Mouse (Mus musculus): ENCODE measurements around the gene Slc51a. TPM values are rescaled to one million over a fixed set of nuclear protein-coding genes. Genes with fewer than 3 reads are reported as not detected.

Gene Slc51a
- polyA plus RNA-seq, 1 experiment = not detected

GRCm38 (mm10) chr16:32462950-32463349 is 24.7 kb downstream of the Slc51a start:
- Histone ChIP-seq H3K27ac (ENCODE audit: insufficient read depth, low read depth, low read length) (no peak overlapping the region), H3K4me1 (ENCODE audit: control insufficient read depth, insufficient read depth, low read length) (no peaks in the 10 kb centered on the region), H3K4me3 (ENCODE audit: insufficient read depth, low read depth, low read length) (no peak overlapping the region)
- WGBS = 91% methylated on average over 16 of the region's 16 CpGs
- no peak for TF ChIP-seq POLR2A (IDR thresholded peaks at IDR 0.05; ENCODE audit: insufficient read depth, low read depth, low read length)
- TF ChIP-seq CTCF (IDR thresholded peaks at IDR 0.05; ENCODE audit: insufficient read depth, low read depth, low read length) = no peak

GRCm38 (mm10) chr16:32461713-32462112 is 26.0 kb downstream of the Slc51a start:
- H3K4me1 ChIP-seq (ENCODE audit: control insufficient read depth, insufficient read depth, low read length) = no peaks in the 10 kb centered on the region
- no peak overlapping the region for H3K4me3 ChIP-seq (ENCODE audit: insufficient read depth, low read depth, low read length)
- no peak overlapping the region for H3K27ac ChIP-seq (ENCODE audit: insufficient read depth, low read depth, low read length)
- TF ChIP-seq POLR2A (IDR thresholded peaks at IDR 0.05; ENCODE audit: insufficient read depth, low read depth, low read length) (no peak), CTCF (IDR thresholded peaks at IDR 0.05; ENCODE audit: insufficient read depth, low read depth, low read length) (no peak)
- 95% methylated on average over 5 of the region's 5 CpGs for WGBS

GRCm38 (mm10) chr16:32460518-32460917 is 27.2 kb downstream of the Slc51a start:
- Histone ChIP-seq H3K4me3 (ENCODE audit: insufficient read depth, low read depth, low read length) (no peak overlapping the region), H3K27ac (ENCODE audit: insufficient read depth, low read depth, low read length) (no peak overlapping the region), H3K4me1 (ENCODE audit: control insufficient read depth, insufficient read depth, low read length) (no peaks in the 10 kb centered on the region)
- no peak for TF ChIP-seq POLR2A (IDR thresholded peaks at IDR 0.05; ENCODE audit: insufficient read depth, low read depth, low read length)
- WGBS = 61% methylated on average over 4 of the region's 4 CpGs

- H3K4me3 ChIP-seq (ENCODE audit: insufficient read depth, low read depth, low read length) = no peak overlapping the region
- H3K27ac ChIP-seq (ENCODE audit: insufficient read depth, low read depth, low read length) = no peak overlapping the region
- no peaks in the 10 kb centered on the region for H3K4me1 ChIP-seq (ENCODE audit: control insufficient read depth, insufficient read depth, low read length)
- TF ChIP-seq CTCF (IDR thresholded peaks at IDR 0.05; ENCODE audit: insufficient read depth, low read depth, low read length) = no peak
- TF ChIP-seq POLR2A (IDR thresholded peaks at IDR 0.05; ENCODE audit: insufficient read depth, low read depth, low read length) = no peak
- 66% methylated on average over 10 of the region's 10 CpGs for WGBS
Measured at GRCm38 (mm10) chr16:32457589-32458386, 29.9 kb downstream of the Slc51a start.

GRCm38 (mm10) chr16:32456761-32457160 is 30.9 kb downstream of the Slc51a start:
- no peak for TF ChIP-seq CTCF (IDR thresholded peaks at IDR 0.05; ENCODE audit: insufficient read depth, low read depth, low read length)
- TF ChIP-seq POLR2A (IDR thresholded peaks at IDR 0.05; ENCODE audit: insufficient read depth, low read depth, low read length) = no peak
- 100% methylated on average over 1 of the region's 1 CpGs for WGBS
- Histone ChIP-seq H3K4me3 (ENCODE audit: insufficient read depth, low read depth, low read length) (no peak overlapping the region), H3K27ac (ENCODE audit: insufficient read depth, low read depth, low read length) (no peak overlapping the region), H3K4me1 (ENCODE audit: control insufficient read depth, insufficient read depth, low read length) (no peaks in the 10 kb centered on the region)

GRCm38 (mm10) chr16:32456086-32456485 is 31.6 kb downstream of the Slc51a start:
- Histone ChIP-seq H3K4me3 (ENCODE audit: insufficient read depth, low read depth, low read length) (no peak overlapping the region), H3K4me1 (ENCODE audit: control insufficient read depth, insufficient read depth, low read length) (no peaks in the 10 kb centered on the region), H3K27ac (ENCODE audit: insufficient read depth, low read depth, low read length) (no peak overlapping the region)
- TF ChIP-seq CTCF (IDR thresholded peaks at IDR 0.05; ENCODE audit: insufficient read depth, low read depth, low read length) (no peak), POLR2A (IDR thresholded peaks at IDR 0.05; ENCODE audit: insufficient read depth, low read depth, low read length) (no peak)

GRCm38 (mm10) chr16:32454646-32455045 is 33.0 kb downstream of the Slc51a start:
- 94% methylated on average over 5 of the region's 5 CpGs for WGBS
- no peak for TF ChIP-seq CTCF (IDR thresholded peaks at IDR 0.05; ENCODE audit: insufficient read depth, low read depth, low read length)
- Histone ChIP-seq H3K27ac (ENCODE audit: insufficient read depth, low read depth, low read length) (no peak overlapping the region), H3K4me3 (ENCODE audit: insufficient read depth, low read depth, low read length) (no peak overlapping the region), H3K4me1 (ENCODE audit: control insufficient read depth, insufficient read depth, low read length) (no peaks in the 10 kb centered on the region)

GRCm38 (mm10) chr16:32453102-32453501 is 34.6 kb downstream of the Slc51a start:
- TF ChIP-seq CTCF (IDR thresholded peaks at IDR 0.05; ENCODE audit: insufficient read depth, low read depth, low read length) (no peak), POLR2A (IDR thresholded peaks at IDR 0.05; ENCODE audit: insufficient read depth, low read depth, low read length) (no peak)
- 95% methylated on average over 8 of the region's 8 CpGs for WGBS
- no peak overlapping the region for H3K27ac ChIP-seq (ENCODE audit: insufficient read depth, low read depth, low read length)

GRCm38 (mm10) chr16:32450133-32450532 is 37.5 kb downstream of the Slc51a start:
- 99% methylated on average over 2 of the region's 2 CpGs for WGBS
- H3K4me1 ChIP-seq (ENCODE audit: control insufficient read depth, insufficient read depth, low read length) = no peaks in the 10 kb centered on the region
- no peak for TF ChIP-seq CTCF (IDR thresholded peaks at IDR 0.05; ENCODE audit: insufficient read depth, low read depth, low read length)
- TF ChIP-seq POLR2A (IDR thresholded peaks at IDR 0.05; ENCODE audit: insufficient read depth, low read depth, low read length) = no peak
- no peak overlapping the region for H3K4me3 ChIP-seq (ENCODE audit: insufficient read depth, low read depth, low read length)
- no peak overlapping the region for H3K27ac ChIP-seq (ENCODE audit: insufficient read depth, low read depth, low read length)

More at GRCm38 (mm10) chr16:32453102-32453501, 34.6 kb downstream of the Slc51a start:
- Histone ChIP-seq H3K4me1 (ENCODE audit: control insufficient read depth, insufficient read depth, low read length) (no peaks in the 10 kb centered on the region), H3K4me3 (ENCODE audit: insufficient read depth, low read depth, low read length) (no peak overlapping the region)

Measured in olfactory bulb, adult 2 months (tissue).